In the genomic region with DNA sequence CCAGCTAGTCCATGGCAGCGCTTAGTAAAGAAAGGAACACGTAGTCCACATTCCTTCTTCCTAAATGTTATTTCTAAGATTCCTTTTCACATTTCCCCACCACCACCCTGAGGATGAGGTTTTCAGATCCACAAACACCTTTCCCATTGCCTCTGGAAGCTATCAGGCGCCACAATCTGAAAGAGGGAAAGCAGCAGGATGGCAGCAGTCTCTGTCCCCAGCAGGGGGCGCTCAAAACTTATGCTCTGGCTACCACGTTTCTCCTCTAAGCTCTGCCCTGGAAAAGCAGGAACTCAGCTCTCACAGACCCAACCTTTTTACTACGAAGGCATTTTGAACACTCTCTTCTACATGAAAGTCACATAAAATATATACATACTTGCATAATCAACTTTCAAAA, we compare ENCODE assay signal across 8 mouse cellular contexts. TPM values are rescaled to one million over a fixed set of nuclear protein-coding genes. Genes with fewer than 3 reads are reported as not detected.
DNase-seq lines count a peak whose midpoint lies in the region; ATAC-seq lines count a peak whose summit lies in the region.

No protein-coding gene starts in this region.

- intact Hi-C loops in gastrocnemius, postnatal 14 days (cut with DNase I; ENCODE audit: low total_unique reads), result no loop called here
- intact Hi-C loops in left cerebral cortex, postnatal 14 days (cut with DNase I), result loop anchor here (10.0 kb wide), 1 partner anchor 1633 kb away; no protein-coding TSS in a partner anchor

- ATAC-seq in inflammation-experienced regulatory T-cells, adult 6 months, result peak; percentile 69
- ATAC-seq in megakaryocyte-erythroid progenitor cell, adult 5-6 weeks (replicated peaks; ENCODE audit: low FRiP score, low TSS enrichment, poor library complexity, severe bottlenecking), result peak; percentile 93

- peak; percentile 55 for DNase-seq in T-cell, adult 2 months (ENCODE audit: low spot score)
- peak; percentile 58 for DNase-seq in cerebellum, postnatal 36 days
- DNase-seq in gastrocnemius, postnatal 14 days, result peak; percentile 79
- peak; percentile 83 to 89 for DNase-seq in left cerebral cortex, postnatal 14 days (ENCODE audit: low spot score in 2 of 2)
- DNase-seq in right cerebral cortex, postnatal 14 days, result peak; percentile 87
- peak; percentile 66 to 72 for DNase-seq in urinary bladder, postnatal 36 days (ENCODE audit: low spot score in 2 of 2)

RNA-seq across cellular contexts. Expression of gene Spata6, which starts 32.2 kb away (rescaled TPM):
- 1 to 10 TPM; 6.8 to 7.9 TPM for total RNA-seq in gastrocnemius, postnatal 14 days (2021)
- 10 to 100 TPM; 18.6 to 23.5 (median 18.6) TPM for polyA plus RNA-seq in inflammation-experienced regulatory T-cells, adult 6 months (2017; shearing (Covaris generic))
- total RNA-seq in left cerebral cortex, postnatal 14 days (2021), result 1 to 10 TPM; 4.1 to 5.5 TPM
- 9.5 and 11.1 TPM in 2 replicates for total RNA-seq in megakaryocyte-erythroid progenitor cell, adult 5-6 weeks (2014; fragmentation: Nextera tagmentation)
- 6.3 and 7.9 TPM in 2 replicates for total RNA-seq in megakaryocyte-erythroid progenitor cell, adult 5-6 weeks (2017)

Comparison
In these comparisons a context has a peak if more than half of its experiments do, and no peak if none do; other contexts are left out.
1. Peak in every context shown above with its lines: DNase-seq and ATAC-seq.